Mouse (Mus musculus): ENCODE data around the gene Pcnx. TPM values are rescaled to one million over a fixed set of nuclear protein-coding genes. Genes with fewer than 3 reads are reported as not detected.

The Pcnx gene
- total and polyA plus RNA-seq, 2 experiments from 2014 or later: 7.8 to 42.4 TPM

DNA sequence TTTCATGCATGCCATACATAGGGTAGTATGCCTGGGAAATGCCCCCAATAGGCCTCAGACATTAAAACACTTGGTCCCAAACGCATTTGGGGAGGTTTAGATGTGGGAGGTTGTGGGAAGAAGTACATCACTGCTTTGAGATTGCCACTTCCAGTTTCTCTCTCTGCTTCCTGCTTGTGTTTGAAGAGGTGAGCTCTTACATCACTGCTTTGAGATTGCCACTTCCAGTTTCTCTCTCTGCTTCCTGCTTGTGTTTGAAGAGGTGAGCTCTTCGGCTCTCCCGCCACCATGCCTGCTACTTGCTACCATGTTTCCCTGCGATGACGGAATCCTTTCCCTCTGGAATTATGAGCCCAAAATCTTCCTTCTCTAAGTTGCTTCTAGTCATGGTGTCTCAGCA is 20.2 kb upstream of the Pcnx start:
- H3K27ac ChIP-seq: no peak overlapping the region
- WGBS: 93% methylated on average over 5 of the region's 5 CpGs
- TF ChIP-seq CTCF (IDR thresholded peaks at IDR 0.05; ENCODE audit: low read depth): no peak

DNA sequence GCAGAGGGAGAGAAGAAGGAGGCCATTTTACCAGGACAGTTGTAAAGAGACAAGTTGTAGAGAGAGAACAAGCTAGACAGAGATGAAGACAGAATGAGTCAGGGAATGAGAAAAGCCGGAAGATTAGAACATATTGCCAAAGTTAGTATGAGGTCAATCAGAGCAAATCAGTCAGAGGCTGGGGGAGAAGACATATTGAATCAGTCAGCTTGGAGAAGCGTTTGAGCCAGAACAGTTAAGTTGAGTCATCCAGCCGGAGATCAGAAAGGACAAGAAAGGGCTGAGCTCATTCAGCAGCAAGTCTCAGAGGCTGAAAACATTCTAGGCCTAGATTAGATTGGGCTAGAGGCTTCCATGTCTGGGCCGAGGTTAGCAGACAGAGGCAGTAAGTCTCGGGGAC is 18.8 kb upstream of the Pcnx start:
- no peak for ATAC-seq
- H3K4me2 ChIP-seq (ENCODE audit: low read depth, low read length): no peak overlapping the region
- WGBS: 88% methylated on average over 5 of the region's 5 CpGs
- no peak overlapping the region for H3K9ac ChIP-seq (replicated peaks; ENCODE audit: low read length)
- H3K9me3 ChIP-seq (ENCODE audit: low read length): no peaks in the 10 kb centered on the region
- no peak for TF ChIP-seq CTCF (IDR thresholded peaks at IDR 0.05; ENCODE audit: low read depth)
- no peaks in the 10 kb centered on the region for H3K27me3 ChIP-seq (ENCODE audit: insufficient read depth, low read length)
- H3K4me1 ChIP-seq (ENCODE audit: insufficient read depth, low read length): 0 out of 2 replicates have a peak, but pooled peaks cover 3% of the 10 kb centered on the region
- no peak overlapping the region for H3K4me3 ChIP-seq (ENCODE audit: low read length)
- H3K36me3 ChIP-seq (ENCODE audit: insufficient read depth, low read length): no peaks in the 10 kb centered on the region
- H3K27ac ChIP-seq: no peak overlapping the region
- DNase-seq (ENCODE audit: low spot score): no peak

More for the DNA sequence above, 20.2 kb upstream of the Pcnx start:
- Histone ChIP-seq H3K4me1 (ENCODE audit: insufficient read depth, low read length) (no peaks in the 10 kb centered on the region), H3K9ac (replicated peaks; ENCODE audit: low read length) (no peak overlapping the region), H3K36me3 (ENCODE audit: insufficient read depth, low read length) (no peaks in the 10 kb centered on the region), H3K27me3 (ENCODE audit: insufficient read depth, low read length) (no peaks in the 10 kb centered on the region), H3K9me3 (ENCODE audit: low read length) (no peaks in the 10 kb centered on the region), H3K4me2 (ENCODE audit: low read depth, low read length) (no peak overlapping the region), H3K4me3 (ENCODE audit: low read length) (no peak overlapping the region)
- ATAC-seq (no peak), DNase-seq (ENCODE audit: low spot score) (no peak)

DNA sequence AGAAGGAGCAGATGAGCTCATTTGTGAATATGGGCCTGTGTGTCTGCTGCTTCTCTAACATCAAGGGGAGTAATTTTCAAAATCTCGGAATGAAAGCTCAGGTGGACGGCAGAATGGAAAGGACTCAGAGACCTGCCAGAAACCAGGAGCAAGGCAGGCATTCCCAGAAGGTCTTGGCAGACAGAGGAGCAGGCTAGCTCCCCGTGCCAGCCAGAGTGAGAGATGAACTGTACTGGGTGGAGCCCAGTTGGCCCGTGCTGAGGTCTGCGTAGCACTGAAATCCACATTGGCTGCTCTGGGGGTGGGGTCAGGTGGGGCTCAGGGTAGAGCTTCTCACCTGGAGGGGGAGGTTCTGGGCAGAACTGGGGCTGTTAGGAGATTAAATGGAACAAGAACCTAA is 16.3 kb upstream of the Pcnx start:
- DNase-seq (ENCODE audit: low spot score): no peak
- no peak overlapping the region for H3K27ac ChIP-seq
- ATAC-seq: no peak
- no peak overlapping the region for H3K4me2 ChIP-seq (ENCODE audit: low read depth, low read length)
- H3K36me3 ChIP-seq (ENCODE audit: insufficient read depth, low read length): no peaks in the 10 kb centered on the region
- H3K9me3 ChIP-seq (ENCODE audit: low read length): no peaks in the 10 kb centered on the region
- no peak for TF ChIP-seq CTCF (IDR thresholded peaks at IDR 0.05; ENCODE audit: low read depth)
- no peak overlapping the region for H3K4me3 ChIP-seq (ENCODE audit: low read length)
- WGBS: 64% methylated on average over 5 of the region's 5 CpGs
- no peaks in the 10 kb centered on the region for H3K27me3 ChIP-seq (ENCODE audit: insufficient read depth, low read length)
- H3K9ac ChIP-seq (replicated peaks; ENCODE audit: low read length): no peak overlapping the region
- 0 out of 2 replicates have a peak, but pooled peaks cover 3% of the 10 kb centered on the region for H3K4me1 ChIP-seq (ENCODE audit: insufficient read depth, low read length)

GRCm38 (mm10) chr12:81844572-81844971 is 15.3 kb upstream of the Pcnx start:
- peak overlapping the region; percentile 45 for H3K4me2 ChIP-seq (ENCODE audit: low read depth, low read length)
- H3K27me3 ChIP-seq (ENCODE audit: insufficient read depth, low read length): no peaks in the 10 kb centered on the region
- H3K4me3 ChIP-seq (ENCODE audit: low read length): no peak overlapping the region
- ATAC-seq (no peak), DNase-seq (ENCODE audit: low spot score) (no peak)
- no peak overlapping the region for H3K27ac ChIP-seq
- no peak for TF ChIP-seq CTCF (IDR thresholded peaks at IDR 0.05; ENCODE audit: low read depth)
- H3K4me1 ChIP-seq (ENCODE audit: insufficient read depth, low read length): 0 out of 2 replicates have a peak, but pooled peaks cover 3% of the 10 kb centered on the region
- no peak overlapping the region for H3K9ac ChIP-seq (replicated peaks; ENCODE audit: low read length)
- 52% methylated on average over 13 of the region's 13 CpGs for WGBS
- no peaks in the 10 kb centered on the region for H3K9me3 ChIP-seq (ENCODE audit: low read length)
- no peaks in the 10 kb centered on the region for H3K36me3 ChIP-seq (ENCODE audit: insufficient read depth, low read length)

GRCm38 (mm10) chr12:81844981-81845380 is 14.8 kb upstream of the Pcnx start:
- Histone ChIP-seq H3K27me3 (ENCODE audit: insufficient read depth, low read length) (no peaks in the 10 kb centered on the region), H3K27ac (no peak overlapping the region), H3K9me3 (ENCODE audit: low read length) (no peaks in the 10 kb centered on the region), H3K4me1 (ENCODE audit: insufficient read depth, low read length) (0 out of 2 replicates have a peak, but pooled peaks cover 3% of the 10 kb centered on the region), H3K36me3 (ENCODE audit: insufficient read depth, low read length) (no peaks in the 10 kb centered on the region), H3K4me2 (ENCODE audit: low read depth, low read length) (peak overlapping the region; percentile 45), H3K4me3 (ENCODE audit: low read length) (no peak overlapping the region), H3K9ac (replicated peaks; ENCODE audit: low read length) (no peak overlapping the region)
- 5% methylated on average over 14 of the region's 14 CpGs for WGBS
- no peak for TF ChIP-seq CTCF (IDR thresholded peaks at IDR 0.05; ENCODE audit: low read depth)
- DNase-seq (ENCODE audit: low spot score): peak; percentile 58
- ATAC-seq: peak; percentile 68

DNA sequence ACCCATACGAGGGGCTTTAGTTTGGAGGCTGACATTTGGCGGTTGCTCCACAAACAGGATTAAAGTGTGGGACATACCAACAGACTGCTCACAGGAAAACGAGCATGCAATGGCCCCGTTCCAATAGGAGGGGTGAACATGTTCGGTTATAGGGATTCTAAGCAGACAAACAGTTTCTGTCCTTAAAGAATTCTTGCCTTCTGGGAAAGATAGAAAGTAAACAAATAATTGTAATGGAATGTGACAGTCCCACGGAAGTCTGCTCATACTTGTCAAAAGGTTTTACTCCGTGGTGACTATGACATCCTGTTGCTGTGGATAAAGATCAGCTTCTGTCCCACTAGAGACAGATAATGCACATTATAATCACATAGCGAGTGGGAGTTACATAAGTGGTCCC is 10.2 kb upstream of the Pcnx start:
- 51% methylated on average over 8 of the region's 8 CpGs for WGBS
- Histone ChIP-seq H3K9me3 (ENCODE audit: low read length) (no peaks in the 10 kb centered on the region), H3K27me3 (ENCODE audit: insufficient read depth, low read length) (no peaks in the 10 kb centered on the region), H3K4me3 (ENCODE audit: low read length) (no peak overlapping the region), H3K4me1 (ENCODE audit: insufficient read depth, low read length) (0 out of 2 replicates have a peak, but pooled peaks cover 3% of the 10 kb centered on the region), H3K4me2 (ENCODE audit: low read depth, low read length) (no peak overlapping the region), H3K27ac (no peak overlapping the region), H3K36me3 (ENCODE audit: insufficient read depth, low read length) (no peaks in the 10 kb centered on the region), H3K9ac (replicated peaks; ENCODE audit: low read length) (no peak overlapping the region)
- TF ChIP-seq CTCF (IDR thresholded peaks at IDR 0.05; ENCODE audit: low read depth): no peak
- DNase-seq (ENCODE audit: low spot score) (no peak), ATAC-seq (no peak)

DNA sequence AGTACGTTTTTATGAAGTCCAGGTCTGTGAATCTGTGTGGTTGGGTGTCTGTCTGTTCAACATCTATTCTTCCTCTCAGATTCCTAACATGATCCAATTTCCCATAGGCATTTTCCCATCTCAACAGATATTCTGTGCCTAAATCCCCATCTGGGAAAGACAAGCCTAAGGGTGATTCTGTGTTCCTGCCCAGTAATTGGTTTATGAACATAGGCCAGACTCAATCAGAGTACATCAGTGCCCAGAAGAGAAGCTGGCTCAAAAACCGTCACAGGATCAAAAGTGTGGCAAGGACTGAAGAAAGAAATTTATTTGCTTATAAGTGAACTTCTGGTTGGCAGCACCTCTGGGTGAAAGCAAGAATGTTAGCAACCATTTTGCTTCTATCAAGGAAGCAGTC is 7.3 kb upstream of the Pcnx start:
- Histone ChIP-seq H3K27ac (no peak overlapping the region), H3K4me1 (ENCODE audit: insufficient read depth, low read length) (no peaks in the 10 kb centered on the region), H3K4me3 (ENCODE audit: low read length) (no peak overlapping the region), H3K36me3 (ENCODE audit: insufficient read depth, low read length) (no peaks in the 10 kb centered on the region), H3K9me3 (ENCODE audit: low read length) (no peaks in the 10 kb centered on the region), H3K9ac (replicated peaks; ENCODE audit: low read length) (no peak overlapping the region), H3K27me3 (ENCODE audit: insufficient read depth, low read length) (no peaks in the 10 kb centered on the region), H3K4me2 (ENCODE audit: low read depth, low read length) (no peak overlapping the region)
- 74% methylated on average over 2 of the region's 2 CpGs for WGBS
- ATAC-seq (no peak), DNase-seq (ENCODE audit: low spot score) (no peak)
- TF ChIP-seq CTCF (IDR thresholded peaks at IDR 0.05; ENCODE audit: low read depth): no peak

All from hindbrain, postnatal 0 days (tissue).